Mouse (Mus musculus) spleen, adult 2 months (tissue): ENCODE measurements around the gene Slc24a3.

Experiments used
- CTCF ChIP-seq: fragments of 200-500 bp; IDR thresholded peaks from 2 replicates; pipeline ENCODE4 v1.5.1; 2011; ENCODE audit warnings: mild to moderate bottlenecking, inconsistent platforms; ENCODE audit not compliant: insufficient read depth, insufficient read length, insufficient replicate concordance; ENCODE audit errors: extremely low read depth
- POLR2A ChIP-seq: fragments of 200-500 bp; IDR thresholded peaks from 2 replicates; pipeline ENCODE4 v1.6.1; 2011; ENCODE audit warnings: low read depth, low read length, inconsistent platforms

GRCm38 (mm10) chr2:145535774-145536173, 368.2 kb downstream of the Slc24a3 start:
- no peak for TF ChIP-seq CTCF
- TF ChIP-seq POLR2A, result no peak
